Mouse (Mus musculus) natural killer cell, adult 2 months (primary cell): Measurements from ENCODE around the gene Dlk1.
"Not testable (repeated sequence)": the region's sequence is repeated elsewhere in the genome, so short reads cannot be mapped to it uniquely, and the experiment has no call there.

Experiments used
- DNase-seq, 2 experiments: peaks; one replicate each; pipeline ENCODE4 v3.0.0; 2022; ENCODE audit warnings: low spot score in 2 of 2

The Dlk1 gene

GRCm38 (mm10) chr12:109439974-109440373 is 12.6 kb upstream of the Dlk1 start:
- no peak for DNase-seq

GRCm38 (mm10) chr12:109441366-109441765 is 11.3 kb upstream of the Dlk1 start:
- DNase-seq: peak in 1 of 2 experiments; percentile 44

GRCm38 (mm10) chr12:109442115-109442514 is 10.5 kb upstream of the Dlk1 start:
- no peak for DNase-seq

- no peak for DNase-seq
Observed at GRCm38 (mm10) chr12:109443276-109443675, 9.3 kb upstream of the Dlk1 start.

GRCm38 (mm10) chr12:109444999-109445398 is 7.6 kb upstream of the Dlk1 start:
- no peak for DNase-seq

- DNase-seq: peak; percentile 25 to 28
Observed at GRCm38 (mm10) chr12:109445499-109446235, 7.0 kb upstream of the Dlk1 start.

- DNase-seq: no peak
Observed at GRCm38 (mm10) chr12:109446236-109446941, 6.2 kb upstream of the Dlk1 start.

- DNase-seq: no peak
Observed at GRCm38 (mm10) chr12:109449421-109450411, 2.9 kb upstream of the Dlk1 start.

- DNase-seq: no peak
Observed at GRCm38 (mm10) chr12:109453065-109453997, 708 bp downstream of the Dlk1 start.

GRCm38 (mm10) chr12:109454137-109454536 is 1.5 kb downstream of the Dlk1 start:
- no peak for DNase-seq

GRCm38 (mm10) chr12:109456531-109457202 is 4.0 kb downstream of the Dlk1 start:
- DNase-seq: no peak

GRCm38 (mm10) chr12:109457836-109458235 is 5.2 kb downstream of the Dlk1 start:
- no peak for DNase-seq

- no peak for DNase-seq
Observed at GRCm38 (mm10) chr12:109458896-109459295, 6.3 kb downstream of the Dlk1 start.

- DNase-seq: no peak
Observed at GRCm38 (mm10) chr12:109459481-109460401, 7.1 kb downstream of the Dlk1 start.

GRCm38 (mm10) chr12:109462594-109462993 is 10.0 kb downstream of the Dlk1 start:
- no peak for DNase-seq

- DNase-seq: not testable (repeated sequence)
Observed at GRCm38 (mm10) chr12:109467417-109467816, 14.8 kb downstream of the Dlk1 start.

- no peak for DNase-seq
Observed at GRCm38 (mm10) chr12:109469793-109470192, 17.2 kb downstream of the Dlk1 start.

- DNase-seq: no peak
Observed at GRCm38 (mm10) chr12:109472627-109473026, 20.0 kb downstream of the Dlk1 start.

- no peak for DNase-seq
Observed at GRCm38 (mm10) chr12:109473575-109473976, 21.0 kb downstream of the Dlk1 start.
